1 mouse cellular context compared by ENCODE assay signal in the genomic region with DNA sequence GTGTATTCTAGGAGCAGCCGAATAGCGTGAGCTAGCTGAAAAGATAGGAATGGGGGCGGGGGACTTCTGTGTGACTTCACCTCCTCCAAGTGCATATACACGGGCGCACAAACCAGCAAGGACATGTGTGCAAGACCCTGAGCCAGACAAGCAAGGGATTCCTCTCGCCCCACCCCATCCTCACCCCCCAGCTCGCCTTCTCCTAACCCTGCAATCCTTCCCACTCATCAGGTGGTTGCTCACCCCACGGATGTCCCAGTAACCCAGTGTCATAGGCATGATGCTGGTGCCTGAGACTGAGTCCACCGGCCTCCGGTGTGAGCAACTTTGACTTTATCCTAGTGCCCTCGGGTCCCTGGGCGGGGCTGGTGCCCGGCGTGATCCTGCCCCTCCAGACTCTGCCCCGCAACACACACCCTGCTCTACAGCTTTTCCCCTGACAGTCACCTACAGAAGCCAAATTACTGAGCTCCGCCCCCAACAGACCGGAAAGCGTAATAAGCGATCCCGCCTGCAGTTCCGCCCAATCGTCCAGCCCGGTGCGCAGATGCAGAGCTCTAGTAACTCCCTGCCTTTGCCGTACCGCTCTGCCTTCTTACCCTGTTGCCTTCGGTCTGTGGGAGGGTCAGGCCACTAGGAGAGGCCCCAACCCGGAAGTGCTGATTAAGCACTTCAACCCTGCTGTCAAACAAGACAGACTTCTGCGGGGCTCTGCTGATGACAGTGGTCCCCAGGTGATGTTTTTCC.
TF ChIP-seq lines count a peak whose summit lies in the region.

A gene (minus strand): TSS at position 501 of the 747 bp plus-strand sequence.

TF ChIP-seq in CH12.LX, 34 proteins besides CTCF, POLR2A, EP300 and RAD21 (continued from another document):
- TF ChIP-seq HCFC1 (IDR thresholded peaks at IDR 0.05; ENCODE audit: low read depth, low read length) (peak; percentile 79), ELF1 (IDR thresholded peaks at IDR 0.05; ENCODE audit: low read depth, low read length) (peak; percentile 99), ETS1 (conservative IDR thresholded peaks at IDR 0.05; ENCODE audit: low read depth, low read length) (peak; percentile 69), NELFE (IDR thresholded peaks at IDR 0.05; ENCODE audit: low read depth, low read length) (peak; percentile 70), JUND (conservative IDR thresholded peaks at IDR 0.05; ENCODE audit: low read depth, low read length) (no peak)
